Mouse (Mus musculus) right cerebral cortex, adult 2 months (tissue): ENCODE measurements around the gene Ddit4l.
"Not testable (repeated sequence)": the region's sequence is repeated elsewhere in the genome, so short reads cannot be mapped to it uniquely, and the experiment has no call there.

ENCODE experiments used
- DNase-seq, 2 experiments: peaks; one replicate each; pipeline ENCODE4 v3.0.0; 2021 to 2022; ENCODE audit warnings: low spot score in 2 of 2

The Ddit4l gene

DNA sequence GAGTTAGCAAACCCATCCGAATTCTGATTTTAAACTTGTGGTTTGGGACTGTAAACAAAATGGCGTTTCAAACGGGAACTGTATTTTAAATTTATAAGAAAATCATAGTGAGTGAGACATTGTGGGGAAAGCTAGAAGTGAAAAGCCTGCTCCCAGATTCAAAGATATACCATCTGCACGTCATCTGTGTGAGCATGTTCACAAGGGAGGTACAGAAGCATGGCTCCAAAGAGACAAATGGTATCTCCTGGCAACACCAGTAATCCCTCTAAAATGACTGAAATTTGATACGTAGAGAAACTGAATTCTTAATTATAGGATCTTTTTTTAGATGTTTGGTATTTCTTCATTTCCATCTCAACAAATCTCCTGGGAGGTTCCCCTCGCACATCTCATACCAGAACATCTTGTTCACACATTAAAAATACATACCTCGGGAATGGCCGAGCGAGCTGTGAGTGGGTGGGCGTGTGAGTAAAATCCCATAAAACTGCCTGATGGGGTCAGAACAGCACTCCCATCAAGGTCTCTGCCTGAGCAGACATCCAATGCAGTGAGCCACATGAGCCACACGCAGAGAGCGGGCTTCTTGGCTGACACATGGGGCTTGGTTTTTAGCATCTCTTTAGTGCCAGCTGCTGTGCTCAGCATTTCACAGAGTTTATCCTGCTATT lies 26.2 kb downstream of the Ddit4l start:
- DNase-seq, result peak; percentile 31 to 50

DNA sequence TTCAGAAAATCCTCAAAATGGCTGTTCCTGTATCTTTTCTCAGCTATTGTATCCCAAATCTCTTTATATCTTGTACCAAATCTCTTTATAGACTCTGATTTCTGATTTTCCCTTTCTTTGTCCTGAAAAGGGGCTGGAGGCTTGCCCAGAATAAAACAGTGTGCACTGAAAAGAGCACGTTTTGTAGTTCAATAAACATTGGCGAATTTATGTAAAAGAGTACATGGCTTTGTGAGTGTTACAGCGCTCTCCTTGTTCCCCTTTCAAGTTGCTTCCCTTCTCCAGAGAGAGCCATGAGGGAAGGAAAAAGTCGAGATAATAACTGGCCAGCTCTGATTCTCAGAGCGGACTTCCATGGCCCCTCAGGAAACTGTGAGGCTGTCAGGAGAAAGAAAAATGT lies 27.7 kb downstream of the Ddit4l start:
- no peak for DNase-seq

DNA sequence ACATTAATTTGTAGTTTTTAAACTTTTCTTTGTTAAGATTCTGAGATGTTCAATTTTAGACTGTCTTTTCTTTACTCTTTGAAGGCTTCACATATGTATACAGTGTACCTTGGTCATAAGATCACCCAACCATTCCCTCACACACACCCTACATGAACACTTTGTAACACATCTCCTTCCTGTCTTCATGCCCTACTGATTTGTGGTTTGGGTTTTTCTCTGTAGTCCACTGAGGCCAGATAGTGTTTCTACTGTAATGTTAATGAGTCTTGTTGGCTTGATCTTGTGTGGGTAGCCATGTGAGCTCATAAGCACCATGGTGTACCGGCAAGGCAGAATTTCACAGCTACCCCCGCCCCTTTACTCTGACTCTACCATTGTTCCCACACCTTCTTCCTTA lies 31.4 kb downstream of the Ddit4l start:
- no peak for DNase-seq

DNA sequence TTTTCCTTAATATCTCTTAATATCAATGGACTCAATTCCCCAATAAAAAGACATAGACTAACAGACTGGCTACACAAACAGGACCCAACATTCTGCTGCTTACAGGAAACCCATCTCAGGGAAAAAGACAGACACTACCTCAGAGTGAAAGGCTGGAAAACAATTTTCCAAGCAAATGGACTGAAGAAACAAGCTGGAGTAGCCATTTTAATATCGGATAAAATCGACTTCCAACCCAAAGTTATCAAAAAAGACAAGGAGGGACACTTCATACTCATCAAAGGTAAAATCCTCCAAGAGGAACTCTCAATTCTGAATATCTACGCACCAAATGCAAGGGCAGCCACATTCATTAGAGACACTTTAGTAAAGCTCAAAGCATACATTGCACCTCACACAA lies 49.8 kb downstream of the Ddit4l start, which contains the start of gene Gm21962:
TSS of gene Gm21962 (plus strand) at position 301 of the 400 bp plus-strand sequence.
- not testable (repeated sequence) for DNase-seq
